Mouse (Mus musculus): Measurements from ENCODE around the gene Otog. TPM values are rescaled to one million over a fixed set of nuclear protein-coding genes. Genes with fewer than 3 reads are reported as not detected.

Otog gene
- polyA plus RNA-seq, 1 experiment from 2014 or later = 0.16 TPM

DNA sequence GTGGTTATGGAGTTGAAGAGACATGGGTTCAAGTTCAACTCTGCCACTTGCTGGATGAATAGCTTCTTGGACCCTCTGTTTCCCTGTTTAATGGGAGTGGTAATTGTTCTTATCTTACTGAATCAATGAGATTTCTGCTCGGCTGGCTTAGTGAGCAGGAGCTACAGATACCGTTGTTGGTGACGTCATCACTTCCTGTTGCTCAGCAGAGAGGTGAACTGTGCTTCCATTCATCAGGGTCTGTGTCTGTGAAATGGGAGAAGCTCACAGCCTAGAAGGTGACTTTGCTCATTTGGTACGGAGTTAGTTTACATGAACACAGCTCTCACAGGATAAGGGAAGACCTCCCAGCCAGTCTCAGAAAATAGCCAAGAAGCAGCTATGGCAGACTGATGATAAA lies 113.1 kb downstream of the Otog start:
- 69% methylated on average over 4 of the region's 4 CpGs for WGBS
- H3K27me3 ChIP-seq = peaks cover 31% of the 10 kb centered on the region
- H3K9ac ChIP-seq (replicated peaks) = no peak overlapping the region
- no peaks in the 10 kb centered on the region for H3K9me3 ChIP-seq
- no peak overlapping the region for H3K4me2 ChIP-seq
- H3K27ac ChIP-seq = no peak overlapping the region
- no peaks in the 10 kb centered on the region for H3K36me3 ChIP-seq
- H3K4me3 ChIP-seq (replicated peaks) = no peak overlapping the region
- no peaks in the 10 kb centered on the region for H3K4me1 ChIP-seq (replicated peaks)
- ATAC-seq (ENCODE audit: insufficient number of reproducible peaks, insufficient read depth, low FRiP score, low TSS enrichment, low read depth) = no peak

Other genes starting within 250 kb of the Otog start
- gene Abcc6, start 210.7 kb upstream of the Otog start, polyA plus RNA-seq (2016; fragmentation: Nextera tagmentation; extraction: Ambion mirVana) = 0.26 and 0.42 TPM in 2 replicates
- gene Nomo1, start 207.3 kb upstream of the Otog start, polyA plus RNA-seq (2016; fragmentation: Nextera tagmentation; extraction: Ambion mirVana) = 22.3 and 24.9 TPM in 2 replicates
- 0.09 and 0.30 TPM in 2 replicates for gene Kcnj11, start 140.2 kb upstream of the Otog start, polyA plus RNA-seq (2016; fragmentation: Nextera tagmentation; extraction: Ambion mirVana)
- gene Abcc8, start 61.0 kb upstream of the Otog start, polyA plus RNA-seq (2016; fragmentation: Nextera tagmentation; extraction: Ambion mirVana) = 0.70 and 1.4 TPM in 2 replicates
- gene Ush1c, start 2.5 kb upstream of the Otog start, polyA plus RNA-seq (2016; fragmentation: Nextera tagmentation; extraction: Ambion mirVana) = 2.5 and 3.1 TPM in 2 replicates
- 48.4 and 52.3 TPM in 2 replicates for gene Myod1, start 135.5 kb downstream of the Otog start, polyA plus RNA-seq (2016; fragmentation: Nextera tagmentation; extraction: Ambion mirVana)
- gene Kcnc1, start 155.5 kb downstream of the Otog start, polyA plus RNA-seq (2016; fragmentation: Nextera tagmentation; extraction: Ambion mirVana) = 0.03 and 0.14 TPM in 2 replicates